Mouse (Mus musculus) limb, embryonic 10.5 days (tissue): ENCODE results near the gene Hivep3. TPM values are rescaled to one million over a fixed set of nuclear protein-coding genes. Genes with fewer than 3 reads are reported as not detected.

Source experiments
- DNase-seq: peaks from one replicate; pipeline ENCODE4 v3.0.0-alpha.2; 2017; ENCODE audit warnings: low spot score
- H3K27ac ChIP-seq: fragments of 300-500 bp; sonication (generic); 2 replicates; pipeline ENCODE4 v1.5.1; 2016; ENCODE audit warnings: mild to moderate bottlenecking
- H3K27me3 ChIP-seq: fragments of 300-500 bp; sonication (generic); 2 replicates; pipeline ENCODE4 v1.6.1; 2016; ENCODE audit warnings: low read depth, mild to moderate bottlenecking; ENCODE audit not compliant: poor library complexity, severe bottlenecking
- H3K36me3 ChIP-seq: fragments of 300-500 bp; sonication (generic); 2 replicates; pipeline ENCODE4 v1.6.1; 2016; ENCODE audit warnings: mild to moderate bottlenecking, moderate library complexity
- H3K4me1 ChIP-seq: fragments of 300-500 bp; sonication (generic); 2 replicates; pipeline ENCODE4 v1.6.1; 2016
- H3K4me3 ChIP-seq: fragments of 300-500 bp; sonication (generic); 2 replicates; pipeline ENCODE4 v1.5.1; 2016; ENCODE audit warnings: mild to moderate bottlenecking, moderate library complexity
- H3K9me3 ChIP-seq: fragments of 300-500 bp; sonication (generic); replicated peaks from 2 replicates; pipeline ENCODE4 v1.6.1; 2016; ENCODE audit warnings: mild to moderate bottlenecking
- WGBS: fragments of 180-500 bp; shearing (Covaris S2); methylation state at CpG from one replicate; pipeline ENCODE4 v1.1.7; 2016; 5-methylcytosine and 5-hydroxymethylcytosine counted together
- polyA plus RNA-seq: library from polyadenylated mRNA; unstranded; fragments of >200 nt; fragmentation: Nextera tagmentation; extraction: Ambion mirVana; gene quantifications from 2 replicates; pipeline ENCODE4 v1.2.1, GENCODE M21; 2016

The Hivep3 gene
- polyA plus RNA-seq, 1 experiment from 2014 or later, result 0.56 TPM

- 92% methylated on average over 3 of the region's 3 CpGs for WGBS
- Histone ChIP-seq H3K9me3 (no peaks in the 10 kb centered on the region), H3K27me3 (no peaks in the 10 kb centered on the region), H3K27ac (no peak overlapping the region), H3K4me1 (0 out of 2 replicates have a peak, but pooled peaks cover 6% of the 10 kb centered on the region), H3K36me3 (no peaks in the 10 kb centered on the region), H3K4me3 (no peak overlapping the region)
- DNase-seq, result no peak
Observed at GRCm38 (mm10) chr4:119775913-119776312, 42.3 kb downstream of the Hivep3 start.

GRCm38 (mm10) chr4:119777146-119777545 is 43.6 kb downstream of the Hivep3 start:
- Histone ChIP-seq H3K27me3 (no peaks in the 10 kb centered on the region), H3K36me3 (no peaks in the 10 kb centered on the region), H3K27ac (no peak overlapping the region), H3K4me1 (0 out of 2 replicates have a peak, but pooled peaks cover 6% of the 10 kb centered on the region), H3K4me3 (no peak overlapping the region), H3K9me3 (no peaks in the 10 kb centered on the region)
- WGBS, result 91% methylated on average over 3 of the region's 3 CpGs
- no peak for DNase-seq

GRCm38 (mm10) chr4:119779561-119780400 is 46.2 kb downstream of the Hivep3 start:
- Histone ChIP-seq H3K36me3 (no peaks in the 10 kb centered on the region), H3K9me3 (no peaks in the 10 kb centered on the region), H3K27ac (no peak overlapping the region), H3K27me3 (no peaks in the 10 kb centered on the region), H3K4me1 (0 out of 2 replicates have a peak, but pooled peaks cover 6% of the 10 kb centered on the region), H3K4me3 (no peak overlapping the region)
- 55% methylated on average over 5 of the region's 5 CpGs for WGBS
- no peak for DNase-seq

GRCm38 (mm10) chr4:119780881-119781280 is 47.3 kb downstream of the Hivep3 start:
- no peak overlapping the region for H3K4me3 ChIP-seq
- H3K27me3 ChIP-seq, result no peaks in the 10 kb centered on the region
- WGBS, result 76% methylated on average over 6 of the region's 6 CpGs
- H3K4me1 ChIP-seq, result 0 out of 2 replicates have a peak, but pooled peaks cover 6% of the 10 kb centered on the region
- H3K27ac ChIP-seq, result no peak overlapping the region
- H3K36me3 ChIP-seq, result no peaks in the 10 kb centered on the region
- DNase-seq, result no peak
- H3K9me3 ChIP-seq, result no peaks in the 10 kb centered on the region

GRCm38 (mm10) chr4:119784959-119785358 is 51.4 kb downstream of the Hivep3 start:
- 0 out of 2 replicates have a peak, but pooled peaks cover 2% of the 10 kb centered on the region for H3K4me1 ChIP-seq
- no peak for DNase-seq
- WGBS, result 88% methylated on average over 3 of the region's 3 CpGs
- no peaks in the 10 kb centered on the region for H3K36me3 ChIP-seq
- no peaks in the 10 kb centered on the region for H3K27me3 ChIP-seq
- no peak overlapping the region for H3K4me3 ChIP-seq
- H3K27ac ChIP-seq, result no peak overlapping the region
- H3K9me3 ChIP-seq, result no peaks in the 10 kb centered on the region

- no peaks in the 10 kb centered on the region for H3K36me3 ChIP-seq
- no peaks in the 10 kb centered on the region for H3K27me3 ChIP-seq
- no peaks in the 10 kb centered on the region for H3K9me3 ChIP-seq
- no peaks in the 10 kb centered on the region for H3K4me1 ChIP-seq
- H3K27ac ChIP-seq, result no peak overlapping the region
- H3K4me3 ChIP-seq, result no peak overlapping the region
- DNase-seq, result no peak
- 80% methylated on average over 2 of the region's 2 CpGs for WGBS
Observed at GRCm38 (mm10) chr4:119786307-119786706, 52.7 kb downstream of the Hivep3 start.

GRCm38 (mm10) chr4:119786721-119787120 is 53.1 kb downstream of the Hivep3 start:
- WGBS, result 87% methylated on average over 1 of the region's 2 CpGs
- H3K4me1 ChIP-seq, result no peaks in the 10 kb centered on the region

GRCm38 (mm10) chr4:119788746-119789145 is 55.2 kb downstream of the Hivep3 start:
- Histone ChIP-seq H3K9me3 (no peaks in the 10 kb centered on the region), H3K4me3 (no peak overlapping the region), H3K4me1 (no peaks in the 10 kb centered on the region), H3K27ac (no peak overlapping the region), H3K27me3 (no peaks in the 10 kb centered on the region), H3K36me3 (no peaks in the 10 kb centered on the region)
- 92% methylated on average over 6 of the region's 6 CpGs for WGBS
- DNase-seq, result no peak

More at GRCm38 (mm10) chr4:119786721-119787120, 53.1 kb downstream of the Hivep3 start:
- no peaks in the 10 kb centered on the region for H3K9me3 ChIP-seq
- no peak overlapping the region for H3K27ac ChIP-seq
- no peak for DNase-seq
- H3K4me3 ChIP-seq, result no peak overlapping the region
- H3K27me3 ChIP-seq, result no peaks in the 10 kb centered on the region
- H3K36me3 ChIP-seq, result no peaks in the 10 kb centered on the region

GRCm38 (mm10) chr4:119789495-119790148 is 56.0 kb downstream of the Hivep3 start:
- H3K9me3 ChIP-seq, result no peaks in the 10 kb centered on the region
- 85% methylated on average over 9 of the region's 9 CpGs for WGBS
- H3K4me3 ChIP-seq, result no peak overlapping the region
- H3K27me3 ChIP-seq, result no peaks in the 10 kb centered on the region
- DNase-seq, result no peak
- no peak overlapping the region for H3K27ac ChIP-seq
- H3K4me1 ChIP-seq, result no peaks in the 10 kb centered on the region
- H3K36me3 ChIP-seq, result no peaks in the 10 kb centered on the region

GRCm38 (mm10) chr4:119798891-119799290 is 65.3 kb downstream of the Hivep3 start:
- WGBS, result 75% methylated on average over 3 of the region's 3 CpGs
- no peaks in the 10 kb centered on the region for H3K36me3 ChIP-seq
- no peaks in the 10 kb centered on the region for H3K4me1 ChIP-seq

GRCm38 (mm10) chr4:119806556-119806955 is 73.0 kb downstream of the Hivep3 start:
- no peak for DNase-seq
- no peaks in the 10 kb centered on the region for H3K4me1 ChIP-seq
- no peaks in the 10 kb centered on the region for H3K9me3 ChIP-seq
- peaks cover 7% of the 10 kb centered on the region for H3K27me3 ChIP-seq
- WGBS, result 86% methylated on average over 2 of the region's 2 CpGs
- no peaks in the 10 kb centered on the region for H3K36me3 ChIP-seq
- H3K4me3 ChIP-seq, result no peak overlapping the region
- H3K27ac ChIP-seq, result no peak overlapping the region

More at GRCm38 (mm10) chr4:119798891-119799290, 65.3 kb downstream of the Hivep3 start:
- H3K27ac ChIP-seq, result no peak overlapping the region
- H3K9me3 ChIP-seq, result no peaks in the 10 kb centered on the region
- DNase-seq, result no peak
- no peaks in the 10 kb centered on the region for H3K27me3 ChIP-seq
- H3K4me3 ChIP-seq, result no peak overlapping the region

- Histone ChIP-seq H3K27ac (no peak overlapping the region), H3K4me3 (no peak overlapping the region), H3K4me1 (no peaks in the 10 kb centered on the region), H3K27me3 (peaks cover 15% of the 10 kb centered on the region), H3K9me3 (no peaks in the 10 kb centered on the region), H3K36me3 (no peaks in the 10 kb centered on the region)
- 52% methylated on average over 2 of the region's 2 CpGs for WGBS
- DNase-seq, result no peak
Observed at GRCm38 (mm10) chr4:119807359-119807758, 73.8 kb downstream of the Hivep3 start.

- Histone ChIP-seq H3K36me3 (no peaks in the 10 kb centered on the region), H3K27me3 (peaks cover 34% of the 10 kb centered on the region), H3K27ac (no peak overlapping the region), H3K4me3 (no peak overlapping the region), H3K9me3 (no peaks in the 10 kb centered on the region), H3K4me1 (peaks cover 10% of the 10 kb centered on the region)
- WGBS, result 34% methylated on average over 5 of the region's 5 CpGs
- no peak for DNase-seq
Observed at GRCm38 (mm10) chr4:119809245-119809644, 75.7 kb downstream of the Hivep3 start.
